Mouse (Mus musculus) forebrain, embryonic 11.5 days (tissue): Measurements from ENCODE around the gene Itpr1. TPM values are rescaled to one million over a fixed set of nuclear protein-coding genes. Genes with fewer than 3 reads are reported as not detected.

Source experiments
- ATAC-seq: fragments of 200-750 bp; cut with Nextera tagmentation; replicated peaks from 2 replicates; pipeline ENCODE4 v1.8.0; 2017; ENCODE audit warnings: moderate TSS enrichment; ENCODE audit not compliant: low FRiP score
- DNase-seq: peaks from one replicate; pipeline ENCODE4 v3.0.0-alpha.2; 2017; ENCODE audit warnings: low spot score
- H3K27ac ChIP-seq: fragments of 300-500 bp; sonication (generic); 2 replicates; pipeline ENCODE4 v1.5.1; 2014; ENCODE audit warnings: low read depth, low read length
- H3K27me3 ChIP-seq: fragments of 300-500 bp; sonication (generic); 2 replicates; pipeline ENCODE4 v1.6.1; 2014; ENCODE audit warnings: mild to moderate bottlenecking, low read length, mixed read lengths; ENCODE audit not compliant: control insufficient read depth, insufficient read depth
- H3K36me3 ChIP-seq: fragments of 300-500 bp; sonication (generic); 2 replicates; pipeline ENCODE4 v1.6.1; 2014; ENCODE audit warnings: mild to moderate bottlenecking, low read length, moderate library complexity, mixed read lengths; ENCODE audit not compliant: control insufficient read depth, insufficient read depth
- H3K4me1 ChIP-seq: fragments of 300-500 bp; sonication (generic); replicated peaks from 2 replicates; pipeline ENCODE4 v1.6.1; 2014; ENCODE audit warnings: low read length, mixed read lengths; ENCODE audit not compliant: control insufficient read depth, insufficient read depth
- H3K4me2 ChIP-seq: fragments of 300-500 bp; sonication (generic); 2 replicates; pipeline ENCODE4 v1.6.1; 2014; ENCODE audit warnings: low read depth, mild to moderate bottlenecking, low read length, moderate library complexity, mixed read lengths; ENCODE audit not compliant: severe bottlenecking
- H3K4me3 ChIP-seq: fragments of 300-500 bp; sonication (generic); 2 replicates; pipeline ENCODE4 v1.5.1; 2014; ENCODE audit warnings: low read depth, low read length
- H3K9ac ChIP-seq: fragments of 300-500 bp; sonication (generic); 2 replicates; pipeline ENCODE4 v1.6.1; 2014; ENCODE audit warnings: low read length
- H3K9me3 ChIP-seq: fragments of 300-500 bp; sonication (generic); 2 replicates; pipeline ENCODE4 v1.6.1; 2016; ENCODE audit warnings: low read length, mixed read lengths; ENCODE audit not compliant: control insufficient read depth
- WGBS: fragments of 180-500 bp; shearing (Covaris S2); extraction: QIAGEN DNeasy Blood & Tissue Kit; methylation state at CpG from one replicate; pipeline ENCODE4 v1.1.7; 2014; 5-methylcytosine and 5-hydroxymethylcytosine counted together
- polyA plus RNA-seq: library from polyadenylated mRNA; unstranded; fragments of >200 nt; fragmentation: Nextera tagmentation; extraction: Ambion mirVana; gene quantifications from 2 replicates; pipeline ENCODE4 v1.2.1, GENCODE M21; 2014

The Itpr1 gene
- polyA plus RNA-seq, 1 experiment from 2014 or later = 8.1 TPM

DNA sequence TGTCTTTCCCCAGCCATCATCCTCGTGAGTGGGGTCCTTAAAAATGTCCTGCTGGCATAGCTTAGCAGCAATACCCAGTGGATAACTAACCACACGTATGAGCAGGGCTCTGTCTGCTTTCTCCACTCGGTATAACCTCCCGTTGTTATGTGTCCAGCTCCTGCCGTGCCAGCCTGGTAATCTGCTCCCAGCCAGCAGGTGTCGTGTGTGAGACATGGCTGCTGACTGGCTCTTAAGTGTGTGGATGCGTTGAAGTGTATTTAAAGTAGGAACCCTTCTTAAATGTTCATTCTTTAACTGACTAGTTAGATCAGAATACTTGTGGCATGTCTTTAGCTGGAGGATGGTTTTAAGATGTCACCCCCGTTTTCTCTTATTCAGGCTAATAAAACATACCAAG, 204.6 kb downstream of the Itpr1 start:
- H3K9ac ChIP-seq = no peak overlapping the region
- ATAC-seq = peak; percentile 82
- no peak overlapping the region for H3K4me3 ChIP-seq
- WGBS = 59% methylated on average over 8 of the region's 8 CpGs
- peak; percentile 64 for DNase-seq
- H3K36me3 ChIP-seq = no peaks in the 10 kb centered on the region; the same call in 1 of the 2 replicates
- H3K4me2 ChIP-seq = no peak overlapping the region
- no peak overlapping the region for H3K27ac ChIP-seq
- no peaks in the 10 kb centered on the region for H3K4me1 ChIP-seq
- H3K9me3 ChIP-seq = no peaks in the 10 kb centered on the region
- H3K27me3 ChIP-seq = no peaks in the 10 kb centered on the region

DNA sequence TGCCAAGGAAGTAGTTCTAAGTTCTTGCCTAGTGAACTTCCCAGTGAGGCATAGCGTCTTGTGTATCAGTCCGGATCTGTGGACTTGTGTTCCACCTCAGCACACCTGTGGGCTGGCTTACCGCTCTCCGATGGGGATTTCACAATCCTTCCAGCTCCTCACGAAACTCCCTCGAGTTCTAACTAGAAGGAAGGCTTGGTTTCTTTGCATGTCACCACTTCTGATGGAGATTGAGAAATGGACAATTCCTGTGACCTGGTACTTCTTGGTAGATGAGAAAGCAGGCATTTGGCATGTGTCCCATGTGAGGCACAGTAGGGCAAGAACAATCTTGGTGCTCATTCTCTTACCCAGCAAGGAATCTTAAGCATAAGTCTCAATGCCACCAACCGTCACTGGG, 205.3 kb downstream of the Itpr1 start:
- Histone ChIP-seq H3K36me3 (no peaks in the 10 kb centered on the region; the same call in 1 of the 2 replicates), H3K4me2 (no peak overlapping the region), H3K4me1 (no peaks in the 10 kb centered on the region), H3K9ac (no peak overlapping the region), H3K27ac (no peak overlapping the region), H3K4me3 (no peak overlapping the region), H3K27me3 (no peaks in the 10 kb centered on the region), H3K9me3 (no peaks in the 10 kb centered on the region)
- 93% methylated on average over 7 of the region's 7 CpGs for WGBS
- DNase-seq (no peak), ATAC-seq (no peak)

DNA sequence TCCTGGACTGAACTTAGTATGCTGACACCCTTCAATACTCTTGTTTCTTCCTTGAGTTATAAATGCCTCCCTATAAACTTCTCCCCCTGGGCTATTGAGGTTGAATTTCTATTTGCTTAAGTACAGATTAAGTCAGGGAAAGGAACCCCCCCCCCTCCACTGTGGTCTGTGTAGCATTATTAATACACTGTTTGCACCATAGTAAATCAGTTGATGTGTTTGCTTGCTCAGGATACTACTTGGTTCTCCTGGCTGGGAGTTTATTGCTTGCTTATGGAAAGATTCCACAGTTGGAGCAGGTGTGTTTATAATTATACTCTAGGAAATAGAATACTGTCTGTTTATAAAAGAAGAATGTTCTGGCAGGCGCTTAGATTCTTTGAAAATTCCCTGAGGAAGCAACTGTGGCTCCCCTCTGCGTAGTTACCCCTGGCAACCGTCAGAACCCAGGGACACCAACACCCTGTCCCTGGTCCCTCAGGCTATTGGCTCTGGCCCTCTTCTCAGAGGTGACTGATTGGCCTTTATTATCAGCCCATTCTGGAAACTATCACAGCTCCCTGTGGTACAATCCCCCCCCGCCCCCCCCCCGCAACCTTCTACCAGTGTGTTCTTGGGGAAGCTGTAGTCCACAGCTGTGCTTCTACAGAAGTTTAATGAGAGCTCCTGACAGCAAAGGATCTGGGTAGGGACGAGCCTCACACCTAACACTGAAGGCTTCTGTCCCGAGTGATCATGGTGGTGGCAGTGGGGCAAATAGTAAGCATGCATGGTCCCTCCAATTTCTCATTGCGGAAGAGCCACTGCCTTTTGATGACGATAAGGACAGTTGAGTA, 212.1 kb downstream of the Itpr1 start:
- H3K27me3 ChIP-seq = no peaks in the 10 kb centered on the region
- WGBS = 73% methylated on average over 9 of the region's 9 CpGs
- no peak overlapping the region for H3K27ac ChIP-seq
- no peaks in the 10 kb centered on the region for H3K9me3 ChIP-seq
- DNase-seq (no peak), ATAC-seq (peak; percentile 70)
- no peak overlapping the region for H3K9ac ChIP-seq
- peaks cover 2% of the 10 kb centered on the region; the same call in 1 of the 2 replicates for H3K4me1 ChIP-seq
- H3K4me2 ChIP-seq = no peak overlapping the region
- no peak overlapping the region for H3K4me3 ChIP-seq
- H3K36me3 ChIP-seq = no peaks in the 10 kb centered on the region

- Histone ChIP-seq H3K4me3 (no peak overlapping the region), H3K4me2 (no peak overlapping the region), H3K27me3 (no peaks in the 10 kb centered on the region), H3K36me3 (no peaks in the 10 kb centered on the region), H3K4me1 (peaks cover 2% of the 10 kb centered on the region; the same call in 1 of the 2 replicates), H3K27ac (peak overlapping the region; percentile 13; the same call in 1 of the 2 replicates), H3K9ac (no peak overlapping the region), H3K9me3 (no peaks in the 10 kb centered on the region)
- ATAC-seq (peak; percentile 77), DNase-seq (peak; percentile 83)
- WGBS = 18% methylated on average over 10 of the region's 10 CpGs
These were observed 213.9 kb downstream of the Itpr1 start for GRCm38 (mm10) chr6:108426789-108427188.

DNA sequence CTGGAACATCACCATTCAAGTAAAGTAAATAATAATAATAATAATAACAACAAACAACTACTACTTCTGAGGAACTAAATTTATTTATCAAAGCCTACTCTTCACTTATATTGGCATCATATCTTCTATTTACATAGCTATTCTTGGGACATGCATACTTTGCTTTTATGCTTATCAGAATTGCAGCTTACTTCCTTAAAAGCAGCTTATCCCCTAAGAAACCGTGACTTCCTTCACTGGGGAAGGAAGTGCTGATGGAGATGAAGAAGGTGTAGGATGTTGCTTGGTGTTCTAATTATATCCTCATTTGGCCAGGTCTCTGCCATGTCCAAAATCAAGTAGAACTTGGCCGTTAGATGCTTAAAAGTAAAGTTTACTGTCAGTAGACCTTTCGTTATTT, 215.5 kb downstream of the Itpr1 start:
- H3K4me3 ChIP-seq = no peak overlapping the region
- WGBS = 88% methylated on average over 3 of the region's 3 CpGs
- H3K9ac ChIP-seq = no peak overlapping the region
- H3K9me3 ChIP-seq = no peaks in the 10 kb centered on the region
- H3K4me2 ChIP-seq = no peak overlapping the region
- H3K4me1 ChIP-seq = peaks cover 2% of the 10 kb centered on the region; the same call in 1 of the 2 replicates
- ATAC-seq (no peak), DNase-seq (no peak)
- H3K27me3 ChIP-seq = no peaks in the 10 kb centered on the region
- H3K27ac ChIP-seq = no peak overlapping the region
- no peaks in the 10 kb centered on the region for H3K36me3 ChIP-seq

- no peak overlapping the region for H3K9ac ChIP-seq
- no peaks in the 10 kb centered on the region for H3K36me3 ChIP-seq
- H3K9me3 ChIP-seq = no peaks in the 10 kb centered on the region
- no peak overlapping the region for H3K4me3 ChIP-seq
- no peak for ATAC-seq
- no peak for DNase-seq
- H3K27me3 ChIP-seq = no peaks in the 10 kb centered on the region
- 93% methylated on average over 8 of the region's 8 CpGs for WGBS
- H3K4me2 ChIP-seq = no peak overlapping the region
- H3K4me1 ChIP-seq = peaks cover 2% of the 10 kb centered on the region; the same call in 1 of the 2 replicates
- H3K27ac ChIP-seq = no peak overlapping the region
These were observed 217.1 kb downstream of the Itpr1 start for GRCm38 (mm10) chr6:108429950-108430349.

- WGBS = 92% methylated on average over 8 of the region's 8 CpGs
- H3K9me3 ChIP-seq = no peaks in the 10 kb centered on the region
- DNase-seq (no peak), ATAC-seq (no peak)
- no peak overlapping the region for H3K27ac ChIP-seq
- H3K4me1 ChIP-seq = peaks cover 2% of the 10 kb centered on the region; the same call in 1 of the 2 replicates
- no peak overlapping the region for H3K4me3 ChIP-seq
- no peaks in the 10 kb centered on the region for H3K36me3 ChIP-seq
- no peaks in the 10 kb centered on the region for H3K27me3 ChIP-seq
- H3K4me2 ChIP-seq = no peak overlapping the region
- no peak overlapping the region for H3K9ac ChIP-seq
These were observed 218.3 kb downstream of the Itpr1 start for GRCm38 (mm10) chr6:108431193-108431592.

DNA sequence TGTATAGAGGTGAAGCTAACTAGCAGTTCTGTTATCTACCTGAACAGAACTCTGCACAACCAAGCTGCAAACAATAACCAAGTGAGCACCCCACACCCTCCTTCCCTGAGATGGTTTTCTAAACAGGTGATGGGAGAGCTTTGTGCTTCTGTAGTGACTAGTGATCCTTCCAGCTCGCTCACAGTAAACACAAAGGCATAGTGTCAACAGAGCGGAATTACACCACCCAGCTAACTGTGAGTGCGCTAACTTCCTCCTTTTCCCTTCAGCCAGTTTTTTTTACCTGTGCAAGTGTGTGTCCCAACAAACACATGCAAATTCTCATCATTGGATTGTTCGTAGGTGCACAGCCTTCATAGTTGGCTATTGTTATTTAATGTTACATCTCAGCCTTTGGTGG, 219.9 kb downstream of the Itpr1 start:
- Histone ChIP-seq H3K36me3 (no peaks in the 10 kb centered on the region), H3K27me3 (no peaks in the 10 kb centered on the region), H3K4me3 (no peak overlapping the region), H3K4me2 (no peak overlapping the region), H3K9ac (no peak overlapping the region), H3K4me1 (no peaks in the 10 kb centered on the region), H3K9me3 (no peaks in the 10 kb centered on the region), H3K27ac (no peak overlapping the region)
- DNase-seq (no peak), ATAC-seq (no peak)
- WGBS = 87% methylated on average over 4 of the region's 4 CpGs

DNA sequence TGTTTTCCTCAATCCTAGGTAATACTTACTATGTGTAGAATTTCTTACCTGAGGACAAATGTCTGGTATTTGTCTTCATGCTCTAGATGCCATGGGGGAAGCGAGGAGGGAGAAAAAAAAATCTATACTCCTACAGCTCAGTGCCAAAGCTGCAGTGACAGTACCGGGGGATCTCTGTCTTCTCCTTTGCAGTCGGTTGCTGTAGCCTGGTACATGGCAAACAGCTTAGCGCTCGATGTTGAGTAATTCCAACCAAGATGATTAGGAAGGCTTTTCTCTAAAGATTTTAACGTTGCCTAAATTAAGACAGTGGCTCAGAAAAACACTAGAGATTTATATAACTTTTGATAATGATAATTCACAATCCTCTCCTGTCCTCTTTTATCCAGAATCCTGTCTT, 221.9 kb downstream of the Itpr1 start:
- H3K9me3 ChIP-seq = no peaks in the 10 kb centered on the region
- no peak for ATAC-seq
- no peak overlapping the region for H3K4me3 ChIP-seq
- H3K27me3 ChIP-seq = no peaks in the 10 kb centered on the region
- 81% methylated on average over 6 of the region's 6 CpGs for WGBS
- no peaks in the 10 kb centered on the region for H3K4me1 ChIP-seq
- DNase-seq = no peak
- no peaks in the 10 kb centered on the region for H3K36me3 ChIP-seq
- H3K27ac ChIP-seq = no peak overlapping the region
- H3K4me2 ChIP-seq = no peak overlapping the region
- H3K9ac ChIP-seq = no peak overlapping the region
